In genomic region chr17:45733735-45734301, GRCm38 (mm10) we compare ENCODE assay signal across 9 mouse cellular contexts. TPM values are rescaled to one million over a fixed set of nuclear protein-coding genes. Genes with fewer than 3 reads are reported as not detected.
DNase-seq lines count a peak whose midpoint lies in the region; ATAC-seq lines count a peak whose summit lies in the region.
"Had no signal": no experiment of that assay in that cellular context is flagged by ENCODE, and none has a peak within 500 bp of the region (broad histone marks: within the 10 kb centered on the region; RNA-seq: fewer than 3 reads in every experiment).

TSS of gene 1600014C23Rik (minus strand) at chr17:45733844.

- no peaks in the 10 kb centered on the region for H3K36me3 ChIP-seq in embryonic facial prominence, embryonic 14.5 days (ENCODE audit: control insufficient read depth, insufficient read depth, low read length)
- H3K36me3 ChIP-seq in heart, embryonic 16.5 days (ENCODE audit: control insufficient read depth, insufficient read depth), result no peaks in the 10 kb centered on the region
- no peaks in the 10 kb centered on the region for H3K36me3 ChIP-seq in liver, embryonic 16.5 days (ENCODE audit: control insufficient read depth, insufficient read depth)

- H3K4me3 ChIP-seq in embryonic facial prominence, embryonic 14.5 days (ENCODE audit: low read depth, low read length), result peak within 1 kb of the TSS; percentile 38
- peak within 1 kb of the TSS; percentile 46 for H3K4me3 ChIP-seq in heart, embryonic 16.5 days (ENCODE audit: low read length)
- H3K4me3 ChIP-seq in liver, embryonic 16.5 days (ENCODE audit: low read depth, low read length), result peak within 1 kb of the TSS; percentile 31

- peaks cover 3% of the 10 kb centered on the region; the same call in 1 of the 2 replicates for H3K9me3 ChIP-seq in embryonic facial prominence, embryonic 14.5 days (ENCODE audit: control insufficient read depth, low read length)
- no peaks in the 10 kb centered on the region for H3K9me3 ChIP-seq in heart, embryonic 16.5 days (replicated peaks; ENCODE audit: control insufficient read depth, low read length)
- no peaks in the 10 kb centered on the region for H3K9me3 ChIP-seq in liver, embryonic 16.5 days (replicated peaks; ENCODE audit: control insufficient read depth, low read length)

- peaks cover 13% of the 10 kb centered on the region for H3K27me3 ChIP-seq in embryonic facial prominence, embryonic 14.5 days (replicated peaks; ENCODE audit: control insufficient read depth, insufficient read depth, low read length)
- no peaks in the 10 kb centered on the region for H3K27me3 ChIP-seq in heart, embryonic 16.5 days (ENCODE audit: control insufficient read depth, insufficient read depth, low read length)
- H3K27me3 ChIP-seq in liver, embryonic 16.5 days (ENCODE audit: control insufficient read depth, insufficient read depth, low read depth, low read length), result peaks cover 27% of the 10 kb centered on the region

- under 1% methylated on average over 17 of the region's 41 CpGs for WGBS in embryonic facial prominence, embryonic 14.5 days
- WGBS in heart, embryonic 16.5 days, result 1% methylated on average over 41 of the region's 41 CpGs
- 2% methylated on average over 41 of the region's 41 CpGs for WGBS in liver, embryonic 16.5 days (ENCODE audit: insufficient replicate concordance)

- 0 out of 2 replicates have a peak within 1 kb of the TSS, but pooled peaks have one; percentile 39 for H3K27ac ChIP-seq in embryonic facial prominence, embryonic 14.5 days (replicated peaks; ENCODE audit: low read depth, low read length)
- H3K27ac ChIP-seq in heart, embryonic 16.5 days (ENCODE audit: low read length), result peak within 1 kb of the TSS; percentile 77
- no peak within 1 kb of the TSS for H3K27ac ChIP-seq in liver, embryonic 16.5 days (ENCODE audit: low read length)

- ATAC-seq in embryonic facial prominence, embryonic 14.5 days (ENCODE audit: low read depth), result no peak
- ATAC-seq in heart, embryonic 16.5 days (replicated peaks; ENCODE audit: extremely low read depth, insufficient read depth, low FRiP score), result 0 out of 2 replicates have a peak, but pooled peaks have one; percentile 2
- peak; percentile 17 for ATAC-seq in liver, embryonic 16.5 days (ENCODE audit: low read depth)

- peak within 1 kb of the TSS; percentile 86 for H3K4me2 ChIP-seq in embryonic facial prominence, embryonic 14.5 days (ENCODE audit: low read depth, low read length)
- peak within 1 kb of the TSS; percentile 80 for H3K4me2 ChIP-seq in heart, embryonic 16.5 days (ENCODE audit: low read depth, low read length)
- peak within 1 kb of the TSS; percentile 63 for H3K4me2 ChIP-seq in liver, embryonic 16.5 days (ENCODE audit: low read depth, low read length)

- H3K4me1 ChIP-seq in embryonic facial prominence, embryonic 14.5 days (ENCODE audit: control insufficient read depth, insufficient read depth, low read length), result peaks cover 20% of the 10 kb centered on the region
- peaks cover 46% of the 10 kb centered on the region for H3K4me1 ChIP-seq in heart, embryonic 16.5 days (ENCODE audit: control insufficient read depth, insufficient read depth, low read length)
- peaks cover 41% of the 10 kb centered on the region for H3K4me1 ChIP-seq in liver, embryonic 16.5 days (ENCODE audit: control insufficient read depth, low read depth, low read length)

- DNase-seq in A20 (ENCODE audit: low read depth, low spot score), result peak; percentile 90
- peak; percentile 77 for DNase-seq in adrenal gland, adult 2 months
- DNase-seq in embryonic facial prominence, embryonic 14.5 days (ENCODE audit: low spot score), result peak; percentile 54
- peak; percentile 72 to 87 for DNase-seq in kidney, postnatal 36 days
- peak; percentile 65 for DNase-seq in retina, embryonic 14.5 days (ENCODE audit: low spot score)
- DNase-seq in spleen, adult 12 weeks (ENCODE audit: low spot score), result no peak

- peak within 1 kb of the TSS; percentile 59 for H3K9ac ChIP-seq in embryonic facial prominence, embryonic 14.5 days (ENCODE audit: low read depth, low read length)
- peak within 1 kb of the TSS; percentile 77 for H3K9ac ChIP-seq in heart, embryonic 16.5 days (ENCODE audit: low read length)
- peak within 1 kb of the TSS; percentile 42 for H3K9ac ChIP-seq in liver, embryonic 16.5 days (ENCODE audit: low read depth, low read length)

RNA-seq across cellular contexts. Expression of gene 1600014C23Rik, which starts in this region (rescaled TPM):
- total RNA-seq in adrenal gland, adult 2 months (2021), result not detected
- not detected in 2 replicates for polyA plus RNA-seq in adrenal gland, adult 2 months (2012; rRNA removed)
- not detected in 2 replicates for polyA plus RNA-seq in embryonic facial prominence, embryonic 14.5 days (2014; fragmentation: Nextera tagmentation; extraction: Ambion mirVana)
- 0.54 and 1.4 TPM in 2 replicates for polyA plus RNA-seq in heart, embryonic 16.5 days (2015; fragmentation: Nextera tagmentation; extraction: Ambion mirVana)
- not detected in 2 replicates for polyA plus RNA-seq in liver, embryonic 16.5 days (2015; fragmentation: Nextera tagmentation; extraction: Ambion mirVana)
- polyA plus RNA-seq: spleen, adult 2 months had no signal

Comparison
In these comparisons a context has a peak if more than half of its experiments do, and no peak if none do; other contexts are left out.
1. Peak in DNase-seq in adrenal gland, adult 2 months; RNA of the gene not detected or under 1 TPM.
2. Peak in DNase-seq, H3K4me3 ChIP-seq, H3K27ac ChIP-seq, H3K9ac ChIP-seq and H3K4me2 ChIP-seq in embryonic facial prominence, embryonic 14.5 days; RNA of the gene not detected or under 1 TPM.
3. Peak in ATAC-seq, H3K4me3 ChIP-seq, H3K9ac ChIP-seq and H3K4me2 ChIP-seq in liver, embryonic 16.5 days; RNA of the gene not detected or under 1 TPM.